In the genomic region with DNA sequence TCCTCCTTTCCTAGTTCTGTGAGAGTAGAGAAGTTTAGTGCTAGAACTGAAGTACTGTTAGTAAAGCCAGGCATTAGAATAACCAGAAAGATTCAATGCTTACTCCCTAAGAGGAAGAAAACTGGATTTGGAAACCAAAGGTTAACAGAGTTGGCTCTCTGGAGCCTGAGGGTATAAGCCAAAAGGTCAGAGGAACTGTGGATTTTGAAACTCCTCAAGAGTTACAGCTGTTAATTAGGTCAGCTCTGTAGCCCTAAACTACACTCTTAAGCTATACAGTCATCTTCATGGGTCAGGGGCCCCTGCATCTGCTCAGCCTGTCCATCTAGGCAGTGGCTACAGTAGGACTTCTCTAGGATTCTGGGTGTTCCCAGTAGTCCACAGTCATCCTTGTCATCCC, we compare ENCODE assay signal across 19 mouse cellular contexts. TPM values are rescaled to one million over a fixed set of nuclear protein-coding genes. Genes with fewer than 3 reads are reported as not detected.
A peak's percentile ranks its signal among the peaks of the same experiment; 100 is the strongest.
DNase-seq lines count a peak whose midpoint lies in the region; ATAC-seq and TF ChIP-seq lines count a peak whose summit lies in the region.
"Had no signal": no experiment of that assay in that cellular context is flagged by ENCODE, and none has a peak within 500 bp of the region (broad histone marks: within the 10 kb centered on the region; RNA-seq: fewer than 3 reads in every experiment).

No protein-coding gene starts in this region.

- 0 out of 2 replicates have a peak overlapping the region, but pooled peaks have one; percentile 32 for H3K27ac ChIP-seq in kidney, adult 2 months (ENCODE audit: insufficient read depth, low read depth, low read length)
- H3K27ac ChIP-seq in kidney, embryonic 16.5 days (ENCODE audit: low read length), result no peak overlapping the region
- no peak overlapping the region for H3K27ac ChIP-seq in kidney, embryonic 15.5 days
- H3K27ac ChIP-seq: embryonic facial prominence, embryonic 12.5 days; forebrain, embryonic 12.5 days; hindbrain, embryonic 10.5 days; hindbrain, embryonic 14.5 days had no signal

- H3K9ac ChIP-seq in kidney, embryonic 16.5 days (replicated peaks; ENCODE audit: low read length), result no peak overlapping the region
- H3K9ac ChIP-seq in kidney, embryonic 15.5 days, result no peak overlapping the region
- H3K9ac ChIP-seq: embryonic facial prominence, embryonic 12.5 days; forebrain, embryonic 12.5 days; heart, embryonic 12.5 days; hindbrain, embryonic 14.5 days had no signal

- ATAC-seq in kidney, embryonic 16.5 days (ENCODE audit: low FRiP score, low TSS enrichment), result no peak
- ATAC-seq in kidney, embryonic 15.5 days (replicated peaks; ENCODE audit: low FRiP score), result no peak
- ATAC-seq: forebrain, embryonic 16.5 days had no signal

- no peaks in the 10 kb centered on the region for H3K27me3 ChIP-seq in kidney, adult 2 months (replicated peaks; ENCODE audit: control insufficient read depth, insufficient read depth, low read length)
- H3K27me3 ChIP-seq in kidney, embryonic 16.5 days (ENCODE audit: insufficient read depth, low read length), result no peaks in the 10 kb centered on the region
- H3K27me3 ChIP-seq in kidney, embryonic 15.5 days, result no peaks in the 10 kb centered on the region
- H3K27me3 ChIP-seq: embryonic facial prominence, embryonic 12.5 days; heart, embryonic 12.5 days had no signal

- peaks cover 18% of the 10 kb centered on the region; the same call in 1 of the 2 replicates for H3K4me1 ChIP-seq in kidney, adult 2 months (ENCODE audit: control insufficient read depth, insufficient read depth, low read length)
- H3K4me1 ChIP-seq in kidney, embryonic 16.5 days (ENCODE audit: insufficient read depth, low read length), result peaks cover 24% of the 10 kb centered on the region
- H3K4me1 ChIP-seq in kidney, embryonic 15.5 days, result peaks cover 38% of the 10 kb centered on the region
- H3K4me1 ChIP-seq: embryonic facial prominence, embryonic 12.5 days had no signal

- TF ChIP-seq POLR2A in kidney, adult 2 months (IDR thresholded peaks at IDR 0.05; ENCODE audit: low read depth, low read length), result no peak

- TF ChIP-seq CTCF in kidney, adult 2 months (conservative IDR thresholded peaks at IDR 0.05; ENCODE audit: insufficient read depth, insufficient read length, low read depth, low read length), result no peak

- no peak overlapping the region for H3K4me2 ChIP-seq in kidney, embryonic 16.5 days (replicated peaks; ENCODE audit: low read depth, low read length)
- H3K4me2 ChIP-seq in kidney, embryonic 15.5 days, result no peak overlapping the region
- H3K4me2 ChIP-seq: embryonic facial prominence, embryonic 12.5 days; forebrain, embryonic 12.5 days; heart, embryonic 12.5 days; hindbrain, embryonic 14.5 days had no signal

- H3K36me3 ChIP-seq in kidney, adult 2 months (ENCODE audit: control insufficient read depth, insufficient read depth, low read length), result no peaks in the 10 kb centered on the region
- H3K36me3 ChIP-seq in kidney, embryonic 16.5 days (ENCODE audit: insufficient read depth, low read length), result no peaks in the 10 kb centered on the region
- no peaks in the 10 kb centered on the region for H3K36me3 ChIP-seq in kidney, embryonic 15.5 days
- H3K36me3 ChIP-seq: embryonic facial prominence, embryonic 12.5 days; forebrain, embryonic 12.5 days; heart, embryonic 12.5 days; hindbrain, embryonic 10.5 days had no signal

- no peak overlapping the region for H3K4me3 ChIP-seq in kidney, adult 2 months (ENCODE audit: insufficient read depth, low read depth, low read length)
- no peak overlapping the region for H3K4me3 ChIP-seq in kidney, embryonic 16.5 days (ENCODE audit: low read length)
- H3K4me3 ChIP-seq in kidney, embryonic 15.5 days (replicated peaks), result no peak overlapping the region
- H3K4me3 ChIP-seq: embryonic facial prominence, embryonic 12.5 days; forebrain, embryonic 12.5 days; heart, embryonic 12.5 days; hindbrain, embryonic 10.5 days had no signal

- no peaks in the 10 kb centered on the region for H3K9me3 ChIP-seq in kidney, embryonic 16.5 days (ENCODE audit: low read length)
- H3K9me3 ChIP-seq in kidney, embryonic 15.5 days (replicated peaks), result no peaks in the 10 kb centered on the region
- H3K9me3 ChIP-seq: embryonic facial prominence, embryonic 12.5 days; forebrain, embryonic 12.5 days; heart, embryonic 12.5 days; hindbrain, embryonic 10.5 days had no signal

- peak; percentile 73 for DNase-seq in kidney, adult 2 months
- DNase-seq in kidney, postnatal 36 days, result peak; percentile 14 to 42
- peak; percentile 39 for DNase-seq in adipocyte (ENCODE audit: low spot score)
- peak; percentile 34 for DNase-seq in fat pad, adult 2 months (ENCODE audit: extremely low read depth, low read depth, low spot score)
- no peak for DNase-seq in thymus, postnatal 36 days
- DNase-seq: adrenal gland, adult 8-10 months; adrenal gland, postnatal 36 days; cerebellum, adult 11 months; cerebellum, adult 8-10 months; cerebellum, postnatal 14 days; gastrocnemius, postnatal 14 days had no signal

RNA-seq across cellular contexts. Expression of gene Gab2, which starts 4.4 kb away (rescaled TPM):
- polyA plus RNA-seq in kidney, adult 2 months (2012; rRNA removed), result 14.6 and 16.5 TPM in 2 replicates
- polyA plus RNA-seq in kidney, embryonic 16.5 days (2015; fragmentation: Nextera tagmentation; extraction: Ambion mirVana), result 13.9 and 14.7 TPM in 2 replicates
- 13.1 and 14.5 TPM in 2 replicates for polyA plus RNA-seq in kidney, embryonic 15.5 days (2015; fragmentation: Nextera tagmentation; extraction: Ambion mirVana)

Comparison
In these comparisons a context has a peak if more than half of its experiments do, and no peak if none do; other contexts are left out.
1. DNase-seq: peak in kidney, adult 2 months (single experiment), kidney, postnatal 36 days (2 of 2), adipocyte (single experiment) and fat pad, adult 2 months (single experiment); none in thymus, postnatal 36 days (0 of 2).